Comparison of ENCODE assay signal across 21 mouse cellular contexts in the genomic region with DNA sequence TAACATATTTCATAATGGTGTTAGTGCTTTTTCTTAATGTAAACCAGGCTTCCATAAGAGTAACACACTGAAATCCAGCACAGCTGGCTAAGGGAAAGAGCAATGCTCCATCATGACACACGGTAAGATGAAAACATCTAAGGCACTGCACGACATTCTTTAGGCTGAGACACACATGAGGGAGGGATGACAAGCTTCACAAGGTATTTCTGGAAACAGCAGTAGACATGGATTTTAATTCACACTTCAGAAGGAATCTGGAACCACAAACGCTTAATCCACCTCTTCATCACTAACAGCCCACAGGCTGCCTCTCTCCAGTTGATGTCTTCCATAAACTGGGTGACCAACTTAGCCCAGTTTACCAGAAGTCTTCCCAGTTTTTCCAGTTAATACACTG.
A peak's percentile ranks its signal among the peaks of the same experiment; 100 is the strongest.
DNase-seq lines count a peak whose midpoint lies in the region; ATAC-seq lines count a peak whose summit lies in the region.
"Had no signal": no experiment of that assay in that cellular context is flagged by ENCODE, and none has a peak within 500 bp of the region (broad histone marks: within the 10 kb centered on the region; RNA-seq: fewer than 3 reads in every experiment).

No protein-coding gene starts in this region.

- peak; percentile 99 for ATAC-seq in frontal cortex, adult (ENCODE audit: low TSS enrichment)
- ATAC-seq: activated CD4-positive, CD25-positive, alpha-beta regulatory T cell, adult 4 months; CD4-positive, CD25-positive, alpha-beta regulatory T cell, adult 4 months; forebrain, embryonic 14.5 days; forebrain, embryonic 16.5 days; Patski had no signal

- DNase-seq in frontal cortex, postnatal 10 days (ENCODE audit: low spot score in 2 of 2): no peak
- DNase-seq in frontal cortex, postnatal 36 days (ENCODE audit: low spot score in 2 of 2): peak; percentile 13 to 20
- DNase-seq in frontal cortex, postnatal 25 days (ENCODE audit: low spot score in 2 of 2): no peak
- DNase-seq in brain, adult 2 months (ENCODE audit: low read depth, low spot score): peak; percentile 69
- DNase-seq in telencephalon, adult 2 months (ENCODE audit: low read depth, low spot score): peak; percentile 61
- no peak for DNase-seq in retina, postnatal 1 day
- DNase-seq: adrenal gland, adult 2 months; adrenal gland, postnatal 10 days; adrenal gland, postnatal 25 days; B cell, adult 2 months; cerebellum, adult 11-12 months; cerebellum, adult 2 months; cerebellum, adult 9-10 months; cerebellum, postnatal 10 days; cerebellum, postnatal 25 days had no signal

Comparison
In these comparisons a context has a peak if more than half of its experiments do, and no peak if none do; other contexts are left out.
1. DNase-seq: peak in frontal cortex, postnatal 36 days (2 of 2), brain, adult 2 months (single experiment) and telencephalon, adult 2 months (single experiment); none in frontal cortex, postnatal 10 days (0 of 2), frontal cortex, postnatal 25 days (0 of 2) and retina, postnatal 1 day (single experiment).